Mouse (Mus musculus): ENCODE data around the gene Wdtc1. TPM values are rescaled to one million over a fixed set of nuclear protein-coding genes. Genes with fewer than 3 reads are reported as not detected.
A peak's percentile ranks its signal among the peaks of the same experiment; 100 is the strongest.

Gene Wdtc1
- polyA plus RNA-seq (2021): 33.8 TPM

DNA sequence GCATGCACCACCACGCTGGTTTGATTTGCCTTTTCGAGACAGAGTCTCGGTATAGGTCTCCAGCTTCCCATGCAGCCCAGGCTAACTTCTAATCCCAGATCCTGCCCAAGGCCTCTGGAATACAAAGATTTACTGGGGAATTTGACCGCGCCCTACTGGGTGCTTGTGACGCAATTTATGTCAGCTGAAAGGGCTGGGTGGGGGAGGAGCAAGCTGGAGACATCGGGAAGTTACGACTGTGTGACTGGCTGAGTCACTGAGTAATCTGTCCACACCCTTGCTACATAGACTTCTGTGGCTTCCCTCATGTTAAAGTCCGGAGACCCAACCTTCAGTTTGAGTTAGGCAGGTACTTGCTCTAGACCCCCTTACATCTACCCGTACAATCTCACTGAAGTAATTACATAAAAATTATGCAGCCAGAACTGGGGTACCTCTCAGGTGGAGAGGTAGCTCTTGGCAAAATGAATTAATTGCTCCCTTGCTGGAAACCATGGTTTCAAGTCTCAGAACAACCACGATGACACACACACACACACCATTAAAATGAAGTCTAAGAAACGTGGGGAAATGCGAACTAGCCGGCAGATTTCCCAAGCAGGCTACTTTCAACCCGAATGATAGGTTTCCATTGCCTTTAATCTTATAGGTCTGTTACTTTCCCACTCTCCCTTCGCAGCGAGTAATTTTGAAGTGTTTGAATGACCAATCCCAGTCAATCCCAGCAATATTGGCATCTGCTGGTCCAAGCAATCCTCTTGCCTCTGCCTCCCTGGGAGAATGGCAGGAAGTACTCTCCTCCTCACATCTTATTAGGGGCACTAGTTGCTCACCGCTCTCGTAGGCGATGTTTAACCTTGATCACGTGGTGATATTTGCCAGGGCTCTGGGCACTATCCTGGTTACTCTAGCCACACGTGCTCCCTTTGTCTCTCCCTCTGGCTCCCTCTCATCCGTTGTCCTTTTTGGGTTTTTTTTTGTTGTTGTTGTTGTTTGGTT, at the start of gene Wdtc1:
TSS of gene Wdtc1 (minus strand) at position 115 of the 999 bp plus-strand sequence.
- no peak for ATAC-seq
- no peak for TF ChIP-seq CTCF (IDR thresholded peaks at IDR 0.05)
- POLR2A ChIA-PET: interaction anchor here (0.5 kb wide), 1 partner anchor 33 kb away, joined by 3 read pairs; no protein-coding TSS in a partner anchor
- CTCF ChIA-PET: interaction anchor here (0.5 kb wide), 1 partner anchor 16 kb away, joined by 3 read pairs; the partner anchor contains the start of gene Slc9a1
- no peaks in the 10 kb centered on the region for H3K27me3 ChIP-seq
- in situ Hi-C loops (cut with MboI; ENCODE audit: low pct_unique_long_range_greater_than_20kb): no loop called here
- no peak for DNase-seq (ENCODE audit: low read depth, low spot score)

DNA sequence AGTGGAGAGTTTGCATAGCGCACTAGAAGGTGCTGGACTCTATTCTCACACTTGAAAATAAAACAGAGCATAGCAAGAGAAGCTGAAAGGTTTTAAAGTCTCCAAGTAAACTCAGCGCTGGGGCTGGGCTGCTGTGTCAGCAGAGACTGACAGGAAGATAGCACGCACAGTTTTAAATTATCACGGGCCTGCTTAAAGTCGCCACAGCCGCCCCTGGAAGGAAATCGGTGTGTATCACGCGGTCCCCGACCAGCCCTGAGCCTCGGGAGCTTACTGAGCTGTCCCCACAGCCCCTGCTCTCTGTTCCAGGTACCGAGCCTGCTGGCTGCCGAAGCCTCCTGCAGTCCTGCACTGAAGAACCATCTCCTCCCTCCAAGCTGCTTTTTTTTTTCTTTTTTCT, 48.7 kb upstream of the Wdtc1 start:
- ATAC-seq: no peak
- no peak for DNase-seq (ENCODE audit: low read depth, low spot score)
- no peaks in the 10 kb centered on the region for H3K27me3 ChIP-seq
- in situ Hi-C loops (cut with MboI; ENCODE audit: low pct_unique_long_range_greater_than_20kb): no loop called here
- ChIA-PET CTCF (no interaction called here), POLR2A (no interaction called here)
- no peak for TF ChIP-seq CTCF (IDR thresholded peaks at IDR 0.05)

DNA sequence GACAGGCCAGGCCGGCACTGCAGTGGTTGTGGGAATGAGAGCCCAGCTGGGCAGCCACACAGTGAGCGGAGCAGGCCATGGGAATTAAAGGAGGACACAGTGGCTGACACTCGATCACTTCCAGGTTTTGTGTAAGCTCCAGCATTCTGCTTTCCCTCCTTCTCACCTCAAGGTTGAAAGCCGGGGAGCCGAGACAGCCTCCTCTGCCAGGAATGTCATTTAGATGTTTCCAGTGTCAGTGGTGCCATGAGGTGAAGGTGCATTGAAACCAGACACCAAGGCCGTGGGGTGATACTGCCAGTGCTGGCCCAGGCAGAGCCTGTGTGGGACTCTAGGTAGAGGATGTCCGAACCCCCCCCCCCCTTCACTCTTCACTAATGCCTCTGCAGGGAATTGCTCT, 46.8 kb upstream of the Wdtc1 start:
- no peaks in the 10 kb centered on the region for H3K27me3 ChIP-seq
- in situ Hi-C loops (cut with MboI; ENCODE audit: low pct_unique_long_range_greater_than_20kb): no loop called here
- no peak for TF ChIP-seq CTCF (IDR thresholded peaks at IDR 0.05)
- POLR2A ChIA-PET: no interaction called here
- no peak for ATAC-seq
- DNase-seq (ENCODE audit: low read depth, low spot score): no peak
- CTCF ChIA-PET: no interaction called here

DNA sequence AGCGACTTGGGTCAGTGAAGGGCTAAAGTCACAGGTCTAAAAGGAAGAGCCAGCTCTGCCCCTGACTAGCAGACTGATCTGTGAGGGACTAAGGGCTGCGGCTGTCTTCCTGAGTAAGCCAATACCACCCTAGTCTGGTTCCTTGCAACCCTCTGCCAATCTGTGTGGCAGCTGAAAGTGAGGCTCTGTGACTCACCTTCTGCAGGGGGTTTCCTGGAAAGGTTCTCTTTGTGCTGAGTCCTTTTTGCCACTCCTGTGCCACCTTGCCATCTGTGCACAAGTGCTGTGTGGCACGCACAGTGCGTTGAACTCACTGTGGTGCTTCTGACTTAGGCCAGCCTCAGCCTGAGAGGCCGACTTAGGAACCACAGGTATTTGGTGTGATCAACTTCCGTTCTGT, 46.2 kb upstream of the Wdtc1 start:
- no peak for TF ChIP-seq CTCF (IDR thresholded peaks at IDR 0.05)
- ATAC-seq (peak; percentile 35), DNase-seq (ENCODE audit: low read depth, low spot score) (no peak)
- in situ Hi-C loops (cut with MboI; ENCODE audit: low pct_unique_long_range_greater_than_20kb): no loop called here
- CTCF ChIA-PET: no interaction called here
- POLR2A ChIA-PET: no interaction called here
- no peaks in the 10 kb centered on the region for H3K27me3 ChIP-seq

DNA sequence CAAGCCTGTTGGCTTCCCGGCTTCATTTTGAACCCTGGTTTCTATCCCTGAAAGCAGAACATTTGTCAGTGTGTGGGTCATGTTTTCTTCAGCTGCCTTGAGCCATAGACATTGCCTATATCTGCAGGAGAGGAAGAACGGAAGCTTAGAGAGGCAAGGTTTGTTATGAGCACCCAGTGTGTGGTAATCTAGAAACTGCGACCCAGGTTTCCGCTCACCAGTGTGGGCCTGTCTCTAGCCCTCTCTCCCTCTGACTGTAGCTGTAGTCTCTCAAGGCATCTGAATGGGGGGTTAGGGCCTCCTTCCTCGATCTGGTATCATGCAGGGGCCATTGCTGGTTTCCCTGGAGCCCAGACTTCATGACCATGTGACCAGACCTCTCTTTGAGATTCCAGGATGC, 45.3 kb upstream of the Wdtc1 start:
- no peak for TF ChIP-seq CTCF (IDR thresholded peaks at IDR 0.05)
- DNase-seq (ENCODE audit: low read depth, low spot score) (no peak), ATAC-seq (no peak)
- in situ Hi-C loops (cut with MboI; ENCODE audit: low pct_unique_long_range_greater_than_20kb): no loop called here
- ChIA-PET CTCF (interaction anchor here (1.2 kb wide), 1 partner anchor 29 kb away, joined by 4 read pairs; no protein-coding TSS in a partner anchor), POLR2A (no interaction called here)
- H3K27me3 ChIP-seq: no peaks in the 10 kb centered on the region

DNA sequence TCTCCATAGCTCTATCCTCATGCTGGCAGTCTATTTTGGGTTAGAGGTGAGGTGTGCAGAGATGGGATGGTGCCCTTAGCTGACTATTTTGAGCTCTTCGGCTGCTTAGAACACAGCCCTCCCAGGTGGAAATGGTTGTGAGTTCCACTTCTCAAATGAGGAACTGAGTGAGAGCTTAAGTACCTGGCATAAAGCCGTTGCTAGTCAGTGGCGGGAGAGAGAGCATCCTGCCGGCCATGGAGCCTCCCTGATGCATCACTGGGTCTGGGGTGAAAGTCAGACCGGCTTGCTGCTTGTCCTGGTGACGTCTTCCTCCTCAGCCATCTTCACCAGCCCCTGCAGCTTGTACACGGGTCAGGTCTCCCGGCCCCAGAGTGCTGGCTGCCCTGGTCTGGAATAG, 44.7 kb upstream of the Wdtc1 start:
- CTCF ChIA-PET: interaction anchor here (0.8 to 1.2 kb wide), 2 partner anchors 9 to 28 kb away, joined by 3 to 4 read pairs; no protein-coding TSS in a partner anchor
- H3K27me3 ChIP-seq: no peaks in the 10 kb centered on the region
- in situ Hi-C loops (cut with MboI; ENCODE audit: low pct_unique_long_range_greater_than_20kb): no loop called here
- POLR2A ChIA-PET: no interaction called here
- no peak for TF ChIP-seq CTCF (IDR thresholded peaks at IDR 0.05)
- no peak for ATAC-seq
- DNase-seq (ENCODE audit: low read depth, low spot score): no peak

DNA sequence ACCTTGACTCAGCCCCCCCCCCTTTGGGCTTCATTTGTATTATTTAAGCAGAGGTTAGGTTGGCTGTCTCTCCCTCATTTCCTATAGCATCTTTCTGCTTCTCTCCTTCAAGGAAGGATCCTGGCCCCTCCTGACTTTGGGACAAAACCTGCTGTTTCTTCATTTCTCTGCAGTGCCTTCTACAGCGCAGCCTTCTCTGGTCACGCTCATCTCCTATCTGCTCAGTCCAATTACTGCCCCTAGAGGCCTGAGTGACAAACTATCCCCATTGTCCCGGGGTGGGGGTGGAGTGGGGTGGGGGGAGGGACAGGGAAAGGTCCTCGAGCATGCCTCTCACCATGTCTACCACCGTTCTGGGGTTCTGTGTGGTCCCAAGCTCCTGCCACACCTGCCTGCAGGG, 44.0 kb upstream of the Wdtc1 start:
- POLR2A ChIA-PET: no interaction called here
- H3K27me3 ChIP-seq: no peaks in the 10 kb centered on the region
- in situ Hi-C loops (cut with MboI; ENCODE audit: low pct_unique_long_range_greater_than_20kb): no loop called here
- CTCF ChIA-PET: interaction anchor here (0.8 to 1.2 kb wide), 2 partner anchors 8 to 27 kb away, joined by 3 to 4 read pairs; no protein-coding TSS in a partner anchor
- no peak for DNase-seq (ENCODE audit: low read depth, low spot score)
- ATAC-seq: no peak
- no peak for TF ChIP-seq CTCF (IDR thresholded peaks at IDR 0.05)

DNA sequence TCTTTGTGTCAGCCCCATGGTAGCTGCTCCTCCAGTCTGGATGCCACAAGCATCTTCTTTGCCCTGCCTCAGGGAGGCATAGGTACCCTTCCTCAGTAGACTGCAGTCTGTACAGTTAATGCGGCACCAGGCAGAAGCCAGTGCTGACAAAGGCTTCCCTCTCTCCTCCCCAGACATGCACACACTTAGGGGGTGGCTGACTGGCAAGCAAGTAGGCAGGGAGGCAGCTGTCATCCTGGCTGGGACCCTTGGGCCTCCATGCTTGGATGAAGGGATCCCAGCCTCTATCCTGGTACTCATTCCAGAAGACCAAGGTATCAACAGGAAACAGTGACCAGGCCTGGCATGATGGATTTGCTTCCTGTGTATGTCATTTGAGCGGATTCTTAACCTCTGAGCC, 42.8 kb upstream of the Wdtc1 start:
- no peak for DNase-seq (ENCODE audit: low read depth, low spot score)
- ChIA-PET POLR2A (no interaction called here), CTCF (no interaction called here)
- TF ChIP-seq CTCF (IDR thresholded peaks at IDR 0.05): no peak
- in situ Hi-C loops (cut with MboI; ENCODE audit: low pct_unique_long_range_greater_than_20kb): no loop called here
- ATAC-seq: no peak
- no peaks in the 10 kb centered on the region for H3K27me3 ChIP-seq

DNA sequence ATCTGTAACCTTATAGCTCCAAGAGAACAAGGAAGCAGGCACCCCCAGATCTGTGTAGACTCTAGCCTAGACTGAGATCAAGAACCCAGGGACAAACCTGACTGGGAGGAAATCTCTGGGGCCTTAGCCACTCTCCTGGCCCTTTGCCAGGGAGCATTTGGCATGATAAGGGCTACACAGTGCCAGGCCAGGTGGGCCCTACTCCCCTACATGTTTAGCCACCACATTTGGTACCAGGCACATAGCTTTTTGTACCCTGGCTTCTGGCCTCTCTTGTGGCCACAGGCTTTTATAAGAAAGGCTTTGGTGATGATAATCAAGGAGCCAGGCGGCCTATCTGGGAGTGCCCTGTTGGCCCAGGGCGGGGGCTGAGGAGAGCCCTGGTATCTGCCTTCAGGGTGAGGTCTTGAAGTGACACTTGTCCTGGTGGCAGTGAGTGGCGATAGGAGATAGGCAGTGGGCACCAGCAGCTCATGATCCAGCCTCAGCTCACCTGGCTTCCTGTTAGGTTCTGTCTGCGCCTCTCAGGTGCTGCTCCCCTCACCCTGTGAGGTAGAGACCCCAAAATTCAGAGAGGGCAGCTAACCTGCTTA, 41.8 kb upstream of the Wdtc1 start:
- ATAC-seq: no peak
- no peaks in the 10 kb centered on the region for H3K27me3 ChIP-seq
- DNase-seq (ENCODE audit: low read depth, low spot score): no peak
- in situ Hi-C loops (cut with MboI; ENCODE audit: low pct_unique_long_range_greater_than_20kb): no loop called here
- ChIA-PET CTCF (no interaction called here), POLR2A (no interaction called here)
- no peak for TF ChIP-seq CTCF (IDR thresholded peaks at IDR 0.05)

DNA sequence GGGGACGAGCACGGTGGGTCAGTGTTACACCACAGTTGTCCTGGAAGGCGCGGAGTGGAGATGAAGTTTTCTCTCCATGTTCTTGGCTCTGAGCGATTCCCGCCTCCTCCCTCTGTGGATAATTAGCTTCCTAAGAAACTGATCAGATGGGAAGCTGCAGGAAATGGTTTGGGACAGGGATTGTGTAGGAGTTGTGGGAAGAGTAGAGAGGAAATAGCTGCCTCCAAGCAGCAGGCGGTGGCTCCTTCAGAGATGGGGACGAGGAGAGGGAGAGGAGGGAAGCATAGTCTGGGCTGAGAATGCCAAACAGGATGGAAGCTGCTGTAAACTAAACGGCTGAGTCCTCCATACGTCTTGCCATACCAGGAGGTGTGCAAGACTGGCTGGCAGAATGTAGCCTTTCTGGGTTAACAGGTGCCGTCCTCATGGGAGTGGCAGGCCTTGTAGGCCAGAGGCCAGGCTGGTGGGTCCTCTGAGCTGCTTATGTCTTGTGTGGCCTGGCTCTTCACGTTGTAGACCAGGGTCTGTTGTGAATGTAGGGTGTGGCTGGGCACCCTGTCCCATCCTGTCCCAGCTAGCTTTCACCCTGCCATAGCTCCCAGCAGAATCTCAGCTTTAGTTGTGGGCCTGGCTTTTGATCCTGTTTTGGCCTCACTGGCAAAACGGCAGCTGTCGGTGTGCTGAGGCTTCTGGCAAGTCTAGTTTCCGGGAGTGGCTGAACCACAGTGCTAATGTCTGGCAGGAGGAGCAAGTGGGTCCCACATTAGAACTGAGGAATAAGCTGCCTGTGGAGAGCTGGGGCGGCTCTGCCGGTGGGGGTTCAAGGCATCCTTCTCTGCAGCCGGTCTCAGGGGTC, 38.1 kb upstream of the Wdtc1 start:
- in situ Hi-C loops (cut with MboI; ENCODE audit: low pct_unique_long_range_greater_than_20kb): no loop called here
- ChIA-PET CTCF (interaction anchor here (0.7 to 1.6 kb wide), 3 partner anchors 14 to 60 kb away, joined by 3 to 5 read pairs (median 3); no protein-coding TSS in a partner anchor), POLR2A (no interaction called here)
- no peak for DNase-seq (ENCODE audit: low read depth, low spot score)
- no peak for TF ChIP-seq CTCF (IDR thresholded peaks at IDR 0.05)
- ATAC-seq: no peak
- H3K27me3 ChIP-seq: no peaks in the 10 kb centered on the region

All from Patski (cell line).